Mouse (Mus musculus) thymus, adult 2 months (tissue): ENCODE data around the gene Myo7a.

Experiments
- CTCF ChIP-seq: fragments of 200-500 bp; IDR thresholded peaks from 2 replicates; pipeline ENCODE4 v1.5.1; 2012; ENCODE audit warnings: mild to moderate bottlenecking, control low read depth, low read length, moderate library complexity, borderline replicate concordance; ENCODE audit not compliant: control insufficient read depth, poor library complexity, insufficient read depth; ENCODE audit errors: extremely low read depth
- POLR2A ChIP-seq: fragments of 200-500 bp; IDR thresholded peaks from 2 replicates; pipeline ENCODE4 v1.6.1; 2012; ENCODE audit warnings: mild to moderate bottlenecking, low read length, control low read depth, moderate library complexity; ENCODE audit not compliant: control insufficient read depth, poor library complexity, insufficient read depth; ENCODE audit errors: extremely low read depth

- TF ChIP-seq CTCF (no peak), POLR2A (no peak)
These were observed 573 bp upstream of the Myo7a start for GRCm38 (mm10) chr7:98119961-98120232.
